Mouse (Mus musculus) olfactory bulb, adult 2 months (tissue): ENCODE data around the gene Cib1.

Experiments used
- CTCF ChIP-seq: fragments of 200-500 bp; IDR thresholded peaks from 2 replicates; pipeline ENCODE4 v1.5.1; 2012; ENCODE audit warnings: low read depth, mild to moderate bottlenecking, low read length, moderate library complexity; ENCODE audit not compliant: insufficient read depth
- POLR2A ChIP-seq: fragments of 200-500 bp; IDR thresholded peaks from 2 replicates; pipeline ENCODE4 v1.6.1; 2012; ENCODE audit warnings: mild to moderate bottlenecking, low read depth, low read length, moderate library complexity; ENCODE audit not compliant: insufficient read depth

GRCm38 (mm10) chr7:80179790-80180189, 52.8 kb downstream of the Cib1 start:
- TF ChIP-seq CTCF (no peak), POLR2A (no peak)
